Comparison of ENCODE assay signal across 21 mouse cellular contexts in the genomic region with DNA sequence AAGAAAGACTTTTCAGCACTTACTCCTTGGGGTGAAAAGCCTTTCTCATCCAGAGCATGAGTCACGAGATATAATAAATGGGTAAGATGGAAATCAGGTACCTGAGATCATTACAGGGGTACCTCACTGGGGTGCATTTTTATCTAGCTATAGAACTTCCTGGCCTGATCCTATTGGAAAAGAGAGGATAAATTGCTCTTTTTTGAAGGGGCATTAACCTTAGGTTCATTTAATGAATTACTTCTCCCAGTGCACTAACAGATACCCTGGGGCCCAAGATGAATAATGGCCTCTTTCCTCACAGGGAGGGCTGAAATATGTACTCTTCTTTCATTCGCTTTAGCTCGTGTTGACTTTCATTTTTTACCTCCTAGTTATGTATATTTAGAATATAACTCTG.
"Had no signal": no experiment of that assay in that cellular context is flagged by ENCODE, and none has a peak within 500 bp of the region (broad histone marks: within the 10 kb centered on the region; RNA-seq: fewer than 3 reads in every experiment).

No protein-coding gene starts in this region.

- H3K27ac ChIP-seq: gastrocnemius, adult 2 months; heart, embryonic 10.5 days; hindbrain, embryonic 13.5 days; hindbrain, embryonic 15.5 days; hindbrain, postnatal 0 days; left cerebral cortex, adult 2 months; limb, embryonic 10.5 days; limb, embryonic 12.5 days; liver, embryonic 13.5 days had no signal

- H3K27me3 ChIP-seq: heart, embryonic 12.5 days; hindbrain, embryonic 13.5 days; hindbrain, embryonic 15.5 days; limb, embryonic 12.5 days; liver, embryonic 13.5 days had no signal

- H3K4me1 ChIP-seq: heart, embryonic 10.5 days; heart, embryonic 12.5 days; hindbrain, embryonic 13.5 days; hindbrain, embryonic 15.5 days; limb, embryonic 10.5 days; limb, embryonic 12.5 days; liver, embryonic 13.5 days had no signal

- ATAC-seq: hindbrain, postnatal 0 days had no signal

- H3K36me3 ChIP-seq: heart, embryonic 10.5 days; heart, embryonic 12.5 days; hindbrain, embryonic 13.5 days; hindbrain, embryonic 15.5 days; limb, embryonic 10.5 days; limb, embryonic 12.5 days; liver, embryonic 13.5 days had no signal

- H3K4me2 ChIP-seq: heart, embryonic 12.5 days; hindbrain, embryonic 13.5 days; hindbrain, embryonic 15.5 days; limb, embryonic 12.5 days; liver, embryonic 11.5 days; liver, embryonic 13.5 days had no signal

- H3K4me3 ChIP-seq: gastrocnemius, adult 2 months; heart, embryonic 10.5 days; heart, embryonic 12.5 days; hindbrain, embryonic 13.5 days; hindbrain, embryonic 15.5 days; left cerebral cortex, adult 2 months; limb, embryonic 10.5 days; limb, embryonic 12.5 days; liver, embryonic 13.5 days had no signal

- H3K9me3 ChIP-seq: heart, embryonic 10.5 days; heart, embryonic 12.5 days; hindbrain, embryonic 13.5 days; hindbrain, embryonic 15.5 days; limb, embryonic 10.5 days; limb, embryonic 12.5 days; liver, embryonic 13.5 days had no signal

- H3K9ac ChIP-seq: heart, embryonic 12.5 days; hindbrain, embryonic 13.5 days; hindbrain, embryonic 15.5 days; limb, embryonic 12.5 days; liver, embryonic 13.5 days had no signal

- DNase-seq: gastrocnemius, adult 2 months; gastrocnemius, postnatal 10 days; gastrocnemius, postnatal 25 days; heart, adult 18-20 months; heart, postnatal 10 days; kidney, adult 18-20 months; kidney, adult 8-10 months; kidney, postnatal 10 days; kidney, postnatal 25 days; kidney, postnatal 4 days; liver; liver, embryonic 13.5 days had no signal
